Mouse (Mus musculus): ENCODE measurements around the gene Mlc1. TPM values are rescaled to one million over a fixed set of nuclear protein-coding genes. Genes with fewer than 3 reads are reported as not detected.

Gene Mlc1
- total and polyA plus RNA-seq, 2 experiments: not detected

GRCm38 (mm10) chr15:88917126-88917525 is 61.7 kb downstream of the Mlc1 start:
- no peak overlapping the region for H3K9ac ChIP-seq (ENCODE audit: low read depth, low read length)
- H3K36me3 ChIP-seq (ENCODE audit: control insufficient read depth, insufficient read depth, low read length): no peaks in the 10 kb centered on the region
- no peak for DNase-seq (ENCODE audit: extremely low read depth, low read depth, low spot score)
- no peaks in the 10 kb centered on the region for H3K79me2 ChIP-seq (ENCODE audit: control insufficient read depth, insufficient read depth, low read length)
- H3K4me3 ChIP-seq (ENCODE audit: insufficient read depth, low read depth, low read length): no peak overlapping the region
- H3K27me3 ChIP-seq (ENCODE audit: control insufficient read depth, insufficient read depth, low read length): no peaks in the 10 kb centered on the region
- TF ChIP-seq POLR2A (IDR thresholded peaks at IDR 0.05; ENCODE audit: extremely low read depth, insufficient read depth, low read length): no peak
- TF ChIP-seq CTCF (IDR thresholded peaks at IDR 0.05; ENCODE audit: low read depth, low read length): no peak
- WGBS: 97% methylated on average over 8 of the region's 8 CpGs
- H3K4me1 ChIP-seq (ENCODE audit: control insufficient read depth, insufficient read depth, low read length): peaks cover 22% of the 10 kb centered on the region
- no peak overlapping the region for H3K27ac ChIP-seq (replicated peaks; ENCODE audit: insufficient read depth, low read depth, low read length)

DNA sequence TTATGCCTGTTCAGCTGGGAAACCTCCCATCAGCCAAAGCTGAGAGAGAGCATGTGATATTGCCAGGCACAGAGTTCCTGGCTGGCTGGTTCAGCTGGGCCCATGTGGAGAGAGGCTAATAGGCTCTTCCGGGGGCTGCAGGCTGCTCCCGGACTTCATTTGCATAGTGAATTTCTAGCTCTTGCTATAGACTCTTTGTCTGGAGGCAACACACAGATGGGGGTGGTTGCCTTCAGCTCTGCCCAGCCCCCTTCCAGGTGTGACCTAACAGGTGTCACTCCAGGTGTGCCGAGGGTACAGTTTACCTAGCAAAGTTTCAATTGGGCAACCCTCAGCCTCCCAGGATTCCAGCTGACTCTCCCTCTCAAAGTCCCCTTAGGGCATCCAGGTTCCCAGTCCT is 62.4 kb downstream of the Mlc1 start:
- WGBS: 24% methylated on average over 3 of the region's 3 CpGs
- H3K79me2 ChIP-seq (ENCODE audit: control insufficient read depth, insufficient read depth, low read length): no peaks in the 10 kb centered on the region

DNA sequence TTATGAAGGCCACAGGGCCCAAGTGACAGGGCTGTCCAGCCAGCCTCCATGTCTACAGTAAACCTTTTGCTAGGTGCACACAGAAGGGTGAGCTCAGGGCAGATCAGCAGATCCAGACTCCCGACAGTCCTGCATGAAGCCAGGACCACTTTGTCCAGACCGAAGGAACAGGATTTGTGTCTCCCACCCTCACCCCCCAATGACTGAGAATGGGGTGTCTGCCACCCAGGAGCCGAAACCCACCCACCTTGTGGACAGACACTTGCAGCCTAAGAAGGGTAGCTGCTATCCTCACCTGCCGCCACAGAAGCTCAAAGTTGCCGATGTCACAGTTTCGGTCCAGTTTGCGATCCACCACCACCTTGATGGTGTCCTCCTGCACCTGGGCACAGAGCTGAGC is 63.8 kb downstream of the Mlc1 start:
- peaks cover 6% of the 10 kb centered on the region for H3K4me1 ChIP-seq (ENCODE audit: control insufficient read depth, insufficient read depth, low read length)
- H3K9ac ChIP-seq (ENCODE audit: low read depth, low read length): no peak overlapping the region
- no peak for DNase-seq (ENCODE audit: extremely low read depth, low read depth, low spot score)
- no peaks in the 10 kb centered on the region for H3K79me2 ChIP-seq (ENCODE audit: control insufficient read depth, insufficient read depth, low read length)
- H3K27ac ChIP-seq (replicated peaks; ENCODE audit: insufficient read depth, low read depth, low read length): no peak overlapping the region
- TF ChIP-seq POLR2A (IDR thresholded peaks at IDR 0.05; ENCODE audit: extremely low read depth, insufficient read depth, low read length): no peak
- TF ChIP-seq CTCF (IDR thresholded peaks at IDR 0.05; ENCODE audit: low read depth, low read length): no peak
- H3K27me3 ChIP-seq (ENCODE audit: control insufficient read depth, insufficient read depth, low read length): no peaks in the 10 kb centered on the region
- WGBS: 95% methylated on average over 7 of the region's 7 CpGs
- H3K4me3 ChIP-seq (ENCODE audit: insufficient read depth, low read depth, low read length): no peak overlapping the region
- H3K36me3 ChIP-seq (ENCODE audit: control insufficient read depth, insufficient read depth, low read length): no peaks in the 10 kb centered on the region

More for the DNA sequence above, 62.4 kb downstream of the Mlc1 start:
- Histone ChIP-seq H3K4me1 (ENCODE audit: control insufficient read depth, insufficient read depth, low read length) (peaks cover 19% of the 10 kb centered on the region), H3K4me3 (ENCODE audit: insufficient read depth, low read depth, low read length) (no peak overlapping the region), H3K27me3 (ENCODE audit: control insufficient read depth, insufficient read depth, low read length) (no peaks in the 10 kb centered on the region), H3K36me3 (ENCODE audit: control insufficient read depth, insufficient read depth, low read length) (no peaks in the 10 kb centered on the region), H3K9ac (ENCODE audit: low read depth, low read length) (no peak overlapping the region), H3K27ac (replicated peaks; ENCODE audit: insufficient read depth, low read depth, low read length) (peak overlapping the region; percentile 17)
- TF ChIP-seq POLR2A (IDR thresholded peaks at IDR 0.05; ENCODE audit: extremely low read depth, insufficient read depth, low read length) (no peak), CTCF (IDR thresholded peaks at IDR 0.05; ENCODE audit: low read depth, low read length) (no peak)
- DNase-seq (ENCODE audit: extremely low read depth, low read depth, low spot score): peak; percentile 76

DNA sequence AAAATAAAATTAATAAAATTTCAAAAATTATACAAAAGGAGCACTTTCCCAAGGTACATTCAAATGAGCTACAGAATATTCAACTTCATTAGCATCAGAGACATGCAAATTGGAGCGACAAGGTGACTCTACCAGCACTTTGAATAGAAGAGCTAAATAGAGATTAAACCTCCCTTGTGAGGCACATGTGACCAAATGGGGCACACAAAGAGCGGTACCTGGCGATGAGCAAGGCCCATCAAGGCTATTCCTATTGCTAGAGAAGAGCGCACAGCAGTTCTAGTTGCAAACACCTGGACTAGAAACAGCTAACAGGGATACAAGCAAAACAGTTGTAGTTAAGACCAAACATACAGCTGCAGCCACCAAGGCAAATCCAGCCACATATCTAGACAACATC is 72.5 kb downstream of the Mlc1 start:
- 93% methylated on average over 4 of the region's 4 CpGs for WGBS
- Histone ChIP-seq H3K27ac (replicated peaks; ENCODE audit: insufficient read depth, low read depth, low read length) (no peak overlapping the region), H3K79me2 (ENCODE audit: control insufficient read depth, insufficient read depth, low read length) (no peaks in the 10 kb centered on the region), H3K4me3 (ENCODE audit: insufficient read depth, low read depth, low read length) (no peak overlapping the region), H3K9ac (ENCODE audit: low read depth, low read length) (no peak overlapping the region), H3K4me1 (ENCODE audit: control insufficient read depth, insufficient read depth, low read length) (peaks cover 10% of the 10 kb centered on the region; the same call in 1 of the 2 replicates), H3K27me3 (ENCODE audit: control insufficient read depth, insufficient read depth, low read length) (no peaks in the 10 kb centered on the region), H3K36me3 (ENCODE audit: control insufficient read depth, insufficient read depth, low read length) (no peaks in the 10 kb centered on the region)
- TF ChIP-seq CTCF (IDR thresholded peaks at IDR 0.05; ENCODE audit: low read depth, low read length) (no peak), POLR2A (IDR thresholded peaks at IDR 0.05; ENCODE audit: extremely low read depth, insufficient read depth, low read length) (no peak)
- DNase-seq (ENCODE audit: extremely low read depth, low read depth, low spot score): no peak

Other genes with a start within 250 kb of the Mlc1 start
- gene Brd1, start 244.8 kb downstream of the Mlc1 start, total RNA-seq (2014; rRNA removed): 12.9 and 13.0 TPM in 2 replicates
- 3.6 and 4.8 TPM in 2 replicates for gene Brd1, start 244.8 kb downstream of the Mlc1 start, polyA plus RNA-seq (2012; rRNA removed)
- 2.8 and 4.2 TPM in 2 replicates for gene Zbed4, start 227.3 kb downstream of the Mlc1 start, total RNA-seq (2014; rRNA removed)
- gene Zbed4, start 227.3 kb downstream of the Mlc1 start, polyA plus RNA-seq (2012; rRNA removed): 1.8 and 1.9 TPM in 2 replicates
- 4.9 and 5.8 TPM in 2 replicates for gene Alg12, start 159.7 kb downstream of the Mlc1 start, total RNA-seq (2014; rRNA removed)
- 9.4 and 14.4 TPM in 2 replicates for gene Alg12, start 159.7 kb downstream of the Mlc1 start, polyA plus RNA-seq (2012; rRNA removed)
- gene Creld2, start 159.4 kb downstream of the Mlc1 start, total RNA-seq (2014; rRNA removed): 51.4 and 70.2 TPM in 2 replicates
- 32.6 and 32.9 TPM in 2 replicates for gene Creld2, start 159.4 kb downstream of the Mlc1 start, polyA plus RNA-seq (2012; rRNA removed)
- 59.7 and 68.3 TPM in 2 replicates for gene Pim3, start 116.8 kb downstream of the Mlc1 start, total RNA-seq (2014; rRNA removed)
- 17.7 and 31.2 TPM in 2 replicates for gene Pim3, start 116.8 kb downstream of the Mlc1 start, polyA plus RNA-seq (2012; rRNA removed)
- 0.20 and 0.28 TPM in 2 replicates for gene Ttll8, start 24.6 kb downstream of the Mlc1 start, total RNA-seq (2014; rRNA removed)
- gene Ttll8, start 24.6 kb downstream of the Mlc1 start, polyA plus RNA-seq (2012; rRNA removed): 0.02 and 0.24 TPM in 2 replicates
- not detected in 2 replicates for gene Mov10l1, start 3.9 kb upstream of the Mlc1 start, total RNA-seq (2014; rRNA removed)
- gene Mov10l1, start 3.9 kb upstream of the Mlc1 start, polyA plus RNA-seq (2012; rRNA removed): not detected in 2 replicates
- gene Panx2, start 80.7 kb upstream of the Mlc1 start, total RNA-seq (2014; rRNA removed): not detected in 2 replicates
- not detected in 2 replicates for gene Panx2, start 80.7 kb upstream of the Mlc1 start, polyA plus RNA-seq (2012; rRNA removed)
- gene Trabd, start 96.1 kb upstream of the Mlc1 start, total RNA-seq (2014; rRNA removed): 64.0 and 64.4 TPM in 2 replicates
- gene Trabd, start 96.1 kb upstream of the Mlc1 start, polyA plus RNA-seq (2012; rRNA removed): 65.5 and 81.6 TPM in 2 replicates
- 91.0 and 101 TPM in 2 replicates for gene Selenoo, start 110.1 kb upstream of the Mlc1 start, total RNA-seq (2014; rRNA removed)
- 105 and 122 TPM in 2 replicates for gene Selenoo, start 110.1 kb upstream of the Mlc1 start, polyA plus RNA-seq (2012; rRNA removed)
- gene Tubgcp6, start 144.1 kb upstream of the Mlc1 start, total RNA-seq (2014; rRNA removed): 6.5 and 7.5 TPM in 2 replicates
- 9.1 and 13.2 TPM in 2 replicates for gene Tubgcp6, start 144.1 kb upstream of the Mlc1 start, polyA plus RNA-seq (2012; rRNA removed)
- 10.0 and 10.5 TPM in 2 replicates for gene Hdac10, start 149.7 kb upstream of the Mlc1 start, total RNA-seq (2014; rRNA removed)
- 16.8 and 22.0 TPM in 2 replicates for gene Hdac10, start 149.7 kb upstream of the Mlc1 start, polyA plus RNA-seq (2012; rRNA removed)
- gene Mapk12, start 161.7 kb upstream of the Mlc1 start, total RNA-seq (2014; rRNA removed): 2.4 and 3.3 TPM in 2 replicates
- 1.6 and 2.1 TPM in 2 replicates for gene Mapk12, start 161.7 kb upstream of the Mlc1 start, polyA plus RNA-seq (2012; rRNA removed)
- gene Mapk11, start 170.6 kb upstream of the Mlc1 start, total RNA-seq (2014; rRNA removed): 0.74 and 1.1 TPM in 2 replicates
- gene Mapk11, start 170.6 kb upstream of the Mlc1 start, polyA plus RNA-seq (2012; rRNA removed): 1.1 and 1.3 TPM in 2 replicates
- 80.0 and 111 TPM in 2 replicates for gene Plxnb2, start 201.8 kb upstream of the Mlc1 start, total RNA-seq (2014; rRNA removed)
- 189 and 199 TPM in 2 replicates for gene Plxnb2, start 201.8 kb upstream of the Mlc1 start, polyA plus RNA-seq (2012; rRNA removed)
- gene Dennd6b, start 217.5 kb upstream of the Mlc1 start, total RNA-seq (2014; rRNA removed): 2.8 and 3.4 TPM in 2 replicates
- 8.4 and 10.0 TPM in 2 replicates for gene Dennd6b, start 217.5 kb upstream of the Mlc1 start, polyA plus RNA-seq (2012; rRNA removed)
- gene Ppp6r2, start 232.5 kb upstream of the Mlc1 start, total RNA-seq (2014; rRNA removed): 43.9 and 57.5 TPM in 2 replicates
- gene Ppp6r2, start 232.5 kb upstream of the Mlc1 start, polyA plus RNA-seq (2012; rRNA removed): 115 and 143 TPM in 2 replicates

Measured in liver, adult 2 months (tissue).